Mouse (Mus musculus) c-Kit-positive CD71-positive TER-119-positive erythroid progenitor cells, embryonic 14.5 days (primary cell): Measurements from ENCODE around the gene Zfp410.
A peak's percentile ranks its signal among the peaks of the same experiment; 100 is the strongest.

Experiments used
- DNase-seq: peaks from one replicate; pipeline ENCODE4 v3.0.0-alpha.2; 2013; ENCODE audit warnings: low spot score

Zfp410 gene

GRCm38 (mm10) chr12:84361555-84362489, 45.2 kb downstream of the Zfp410 start, which contains the start of the genes Coq6 and Fam161b:
Gene Coq6, plus strand, starts transcription at chr12:84361657.
Gene Fam161b, minus strand, starts transcription at chr12:84361833.
- peak; percentile 97 for DNase-seq

GRCm38 (mm10) chr12:84362872-84363271, 46.2 kb downstream of the Zfp410 start:
- no peak for DNase-seq

- DNase-seq, result no peak
Measured at GRCm38 (mm10) chr12:84364291-84364690, 47.6 kb downstream of the Zfp410 start.

GRCm38 (mm10) chr12:84365137-84365536, 48.5 kb downstream of the Zfp410 start:
- no peak for DNase-seq

GRCm38 (mm10) chr12:84366971-84367370, 50.3 kb downstream of the Zfp410 start:
- peak; percentile 39 for DNase-seq

GRCm38 (mm10) chr12:84371647-84372046, 55.0 kb downstream of the Zfp410 start:
- no peak for DNase-seq

- DNase-seq, result no peak
Measured at GRCm38 (mm10) chr12:84373831-84374481, 57.3 kb downstream of the Zfp410 start.

GRCm38 (mm10) chr12:84382369-84382768, 65.7 kb downstream of the Zfp410 start:
- DNase-seq, result no peak

- DNase-seq, result no peak
Measured at GRCm38 (mm10) chr12:84384644-84385081, 68.0 kb downstream of the Zfp410 start.

- no peak for DNase-seq
Measured at GRCm38 (mm10) chr12:84385408-84385807, 68.8 kb downstream of the Zfp410 start.

GRCm38 (mm10) chr12:84388097-84388496, 71.4 kb downstream of the Zfp410 start:
- no peak for DNase-seq

- DNase-seq, result no peak
Measured at GRCm38 (mm10) chr12:84388774-84389400, 72.2 kb downstream of the Zfp410 start.

GRCm38 (mm10) chr12:84390336-84390735, 73.7 kb downstream of the Zfp410 start:
- no peak for DNase-seq

GRCm38 (mm10) chr12:84392681-84393080, 76.0 kb downstream of the Zfp410 start:
- DNase-seq, result no peak
